Mouse (Mus musculus) erythroblast, embryonic 14.5 days (primary cell): ENCODE results near the gene Helt.

Source experiments
- GATA1 ChIP-seq: IDR thresholded peaks from 2 replicates; pipeline ENCODE4 v1.6.1; 2012; ENCODE audit warnings: low read length, inconsistent platforms, mixed read lengths
- TAL1 ChIP-seq: IDR thresholded peaks from 3 replicates; pipeline ENCODE4 v1.6.1; 2012; ENCODE audit warnings: low read length, inconsistent platforms, mixed read lengths

DNA sequence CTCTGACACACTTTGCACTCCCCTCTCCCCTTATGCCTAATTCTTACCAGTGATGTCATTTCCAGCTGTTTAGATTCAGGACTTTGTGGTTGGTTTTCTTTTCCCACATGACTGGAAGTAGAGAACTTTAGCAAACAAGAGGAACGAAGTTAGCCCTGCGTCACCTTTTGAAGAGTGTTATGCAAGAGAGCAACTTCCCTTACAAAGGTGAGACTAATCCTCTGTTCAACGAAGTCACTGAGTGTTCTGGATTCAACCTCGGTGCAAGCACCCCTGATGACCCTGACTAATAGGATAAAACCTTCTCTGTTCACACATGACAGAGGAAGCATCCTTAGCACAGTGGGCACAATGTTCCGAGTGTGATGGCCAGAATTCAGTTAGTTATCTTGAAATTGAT, 32.2 kb upstream of the Helt start:
- no peak for TF ChIP-seq GATA1
- TF ChIP-seq TAL1: no peak
